Mouse (Mus musculus) granulocyte monocyte progenitor cell, adult 5-6 weeks (primary cell): Measurements from ENCODE around the gene Rps26. TPM values are rescaled to one million over a fixed set of nuclear protein-coding genes. Genes with fewer than 3 reads are reported as not detected.

Source experiments
- ATAC-seq: replicated peaks from 2 replicates; pipeline ENCODE4 v1.8.0; 2016; ENCODE audit warnings: mild to moderate bottlenecking, moderate TSS enrichment, inconsistent platforms; ENCODE audit not compliant: poor library complexity, severe bottlenecking
- total RNA-seq, 2 experiments: library from RNA; stranded (forward) in 1 of 2; stranded (reverse) in 1 of 2; fragments of 200-712, 200-1000 nt in 1 of 2; fragments of >200 nt in 1 of 2; fragmentation: Nextera tagmentation in 1 of 2; gene quantifications; 2 replicates each; pipeline ENCODE4 v1.2.3; 2014 to 2017

The Rps26 gene
- 2,754 and 2,968 TPM in 2 replicates for total RNA-seq (2014; fragmentation: Nextera tagmentation)
- total RNA-seq (2017), result 1,150 and 1,165 TPM in 2 replicates

- ATAC-seq, result peak; percentile 98
Measured at GRCm38 (mm10) chr10:128626311-128627310, at the start of gene Rps26. TSS of gene Rps26 (minus strand) at chr10:128626747.

- peak; percentile 41 for ATAC-seq
Measured at GRCm38 (mm10) chr10:128674469-128675008, 48.0 kb upstream of the Rps26 start.

GRCm38 (mm10) chr10:128673763-128674468 is 47.4 kb upstream of the Rps26 start, which contains the start of gene Suox:
TSS of gene Suox (minus strand) at chr10:128674073.
- ATAC-seq, result peak; percentile 84

- ATAC-seq, result no peak
Measured at GRCm38 (mm10) chr10:128671148-128671547, 44.6 kb upstream of the Rps26 start.

GRCm38 (mm10) chr10:128668790-128669672 is 42.5 kb upstream of the Rps26 start:
- ATAC-seq, result 0 out of 2 replicates have a peak, but pooled peaks have one; percentile 26

- ATAC-seq, result no peak
Measured at GRCm38 (mm10) chr10:128665806-128666205, 39.3 kb upstream of the Rps26 start.

GRCm38 (mm10) chr10:128665307-128665706 is 38.8 kb upstream of the Rps26 start:
- no peak for ATAC-seq

GRCm38 (mm10) chr10:128664808-128665207 is 38.3 kb upstream of the Rps26 start:
- no peak for ATAC-seq

GRCm38 (mm10) chr10:128663441-128664220 is 37.1 kb upstream of the Rps26 start:
- ATAC-seq, result peak; percentile 54

- peak; percentile 59; the same call in 1 of the 2 replicates for ATAC-seq
Measured at GRCm38 (mm10) chr10:128662465-128662864, 35.9 kb upstream of the Rps26 start.

- ATAC-seq, result no peak
Measured at GRCm38 (mm10) chr10:128659490-128659889, 32.9 kb upstream of the Rps26 start.

- ATAC-seq, result no peak
Measured at GRCm38 (mm10) chr10:128657844-128658243, 31.3 kb upstream of the Rps26 start.

- ATAC-seq, result no peak
Measured at GRCm38 (mm10) chr10:128656731-128657130, 30.2 kb upstream of the Rps26 start.

GRCm38 (mm10) chr10:128655254-128655653 is 28.7 kb upstream of the Rps26 start:
- ATAC-seq, result no peak

GRCm38 (mm10) chr10:128653866-128654265 is 27.3 kb upstream of the Rps26 start:
- no peak for ATAC-seq

- peak; percentile 44; the same call in 1 of the 2 replicates for ATAC-seq
Measured at GRCm38 (mm10) chr10:128646139-128647089, 19.9 kb upstream of the Rps26 start.

GRCm38 (mm10) chr10:128645111-128646011 is 18.8 kb upstream of the Rps26 start, which contains the start of gene Ikzf4:
TSS of gene Ikzf4 (minus strand) at chr10:128645991.
- ATAC-seq, result peak; percentile 84
